Mouse (Mus musculus): ENCODE results near the gene Abhd16b. TPM values are rescaled to one million over a fixed set of nuclear protein-coding genes. Genes with fewer than 3 reads are reported as not detected.
"Not testable (repeated sequence)": the region's sequence is repeated elsewhere in the genome, so short reads cannot be mapped to it uniquely, and the experiment has no call there.

The Abhd16b gene
- polyA plus RNA-seq, 1 experiment from 2014 or later, result 0.20 TPM

- Histone ChIP-seq H3K4me1 (ENCODE audit: insufficient read depth, low read length) (peaks cover 51% of the 10 kb centered on the region), H3K27me3 (ENCODE audit: insufficient read depth, low read length) (no peaks in the 10 kb centered on the region), H3K36me3 (ENCODE audit: insufficient read depth, low read length) (no peaks in the 10 kb centered on the region), H3K4me2 (replicated peaks; ENCODE audit: low read depth, low read length) (no peak overlapping the region), H3K9me3 (ENCODE audit: low read length) (no peaks in the 10 kb centered on the region), H3K9ac (replicated peaks; ENCODE audit: low read length) (no peak overlapping the region; the same call in 1 of the 2 replicates), H3K4me3 (ENCODE audit: low read length) (no peak overlapping the region), H3K27ac (ENCODE audit: low read length) (peak overlapping the region; percentile 63)
- WGBS, result 86% methylated on average over 6 of the region's 6 CpGs
- no peak for ATAC-seq (ENCODE audit: low FRiP score, low TSS enrichment)
Observed at GRCm38 (mm10) chr2:181484456-181485233, 8.4 kb upstream of the Abhd16b start.

- WGBS, result 8% methylated on average over 1 of the region's 1 CpGs
Observed at GRCm38 (mm10) chr2:181485741-181486140, 7.3 kb upstream of the Abhd16b start.

GRCm38 (mm10) chr2:181487338-181488277 lies 5.4 kb upstream of the Abhd16b start:
- Histone ChIP-seq H3K9me3 (ENCODE audit: low read length) (no peaks in the 10 kb centered on the region), H3K4me1 (ENCODE audit: insufficient read depth, low read length) (peaks cover 51% of the 10 kb centered on the region), H3K9ac (replicated peaks; ENCODE audit: low read length) (peak overlapping the region; percentile 23; the same call in 1 of the 2 replicates), H3K27me3 (ENCODE audit: insufficient read depth, low read length) (no peaks in the 10 kb centered on the region), H3K4me2 (replicated peaks; ENCODE audit: low read depth, low read length) (peak overlapping the region; percentile 35), H3K27ac (ENCODE audit: low read length) (peak overlapping the region; percentile 95), H3K36me3 (ENCODE audit: insufficient read depth, low read length) (no peaks in the 10 kb centered on the region), H3K4me3 (ENCODE audit: low read length) (0 out of 2 replicates have a peak overlapping the region, but pooled peaks have one; percentile 7)
- peak; percentile 97 for ATAC-seq (ENCODE audit: low FRiP score, low TSS enrichment)
- 10% methylated on average over 5 of the region's 5 CpGs for WGBS

More at GRCm38 (mm10) chr2:181485741-181486140, 7.3 kb upstream of the Abhd16b start:
- Histone ChIP-seq H3K27me3 (ENCODE audit: insufficient read depth, low read length) (no peaks in the 10 kb centered on the region), H3K9me3 (ENCODE audit: low read length) (no peaks in the 10 kb centered on the region), H3K4me1 (ENCODE audit: insufficient read depth, low read length) (peaks cover 51% of the 10 kb centered on the region), H3K4me2 (replicated peaks; ENCODE audit: low read depth, low read length) (no peak overlapping the region), H3K9ac (replicated peaks; ENCODE audit: low read length) (no peak overlapping the region; the same call in 1 of the 2 replicates), H3K27ac (ENCODE audit: low read length) (peak overlapping the region; percentile 95), H3K4me3 (ENCODE audit: low read length) (no peak overlapping the region), H3K36me3 (ENCODE audit: insufficient read depth, low read length) (no peaks in the 10 kb centered on the region)
- no peak for ATAC-seq (ENCODE audit: low FRiP score, low TSS enrichment)

- no peak overlapping the region for H3K9ac ChIP-seq (replicated peaks; ENCODE audit: low read length)
- no peak overlapping the region for H3K4me2 ChIP-seq (replicated peaks; ENCODE audit: low read depth, low read length)
- 25% methylated on average over 7 of the region's 7 CpGs for WGBS
- H3K4me1 ChIP-seq (ENCODE audit: insufficient read depth, low read length), result peaks cover 24% of the 10 kb centered on the region
- no peaks in the 10 kb centered on the region for H3K9me3 ChIP-seq (ENCODE audit: low read length)
- ATAC-seq (ENCODE audit: low FRiP score, low TSS enrichment), result no peak
- H3K36me3 ChIP-seq (ENCODE audit: insufficient read depth, low read length), result no peaks in the 10 kb centered on the region
- H3K27ac ChIP-seq (ENCODE audit: low read length), result no peak overlapping the region
- H3K27me3 ChIP-seq (ENCODE audit: insufficient read depth, low read length), result no peaks in the 10 kb centered on the region
- no peak overlapping the region for H3K4me3 ChIP-seq (ENCODE audit: low read length)
Observed at GRCm38 (mm10) chr2:181491432-181492205, 1.4 kb upstream of the Abhd16b start.

- 38% methylated on average over 3 of the region's 3 CpGs for WGBS
- ATAC-seq (ENCODE audit: low FRiP score, low TSS enrichment), result no peak
Observed at GRCm38 (mm10) chr2:181492206-181492605, 800 bp upstream of the Abhd16b start.

GRCm38 (mm10) chr2:181494266-181494945 lies 1.4 kb downstream of the Abhd16b start:
- Histone ChIP-seq H3K36me3 (ENCODE audit: insufficient read depth, low read length) (no peaks in the 10 kb centered on the region), H3K9me3 (ENCODE audit: low read length) (no peaks in the 10 kb centered on the region), H3K4me3 (ENCODE audit: low read length) (no peak overlapping the region), H3K4me1 (ENCODE audit: insufficient read depth, low read length) (peaks cover 11% of the 10 kb centered on the region), H3K9ac (replicated peaks; ENCODE audit: low read length) (no peak overlapping the region), H3K27ac (ENCODE audit: low read length) (no peak overlapping the region), H3K4me2 (replicated peaks; ENCODE audit: low read depth, low read length) (no peak overlapping the region), H3K27me3 (ENCODE audit: insufficient read depth, low read length) (no peaks in the 10 kb centered on the region)
- 83% methylated on average over 26 of the region's 26 CpGs for WGBS
- no peak for ATAC-seq (ENCODE audit: low FRiP score, low TSS enrichment)

More at GRCm38 (mm10) chr2:181492206-181492605, 800 bp upstream of the Abhd16b start:
- Histone ChIP-seq H3K36me3 (ENCODE audit: insufficient read depth, low read length) (no peaks in the 10 kb centered on the region), H3K9ac (replicated peaks; ENCODE audit: low read length) (no peak overlapping the region), H3K9me3 (ENCODE audit: low read length) (no peaks in the 10 kb centered on the region), H3K4me3 (ENCODE audit: low read length) (no peak overlapping the region), H3K27ac (ENCODE audit: low read length) (no peak overlapping the region), H3K4me1 (ENCODE audit: insufficient read depth, low read length) (peaks cover 18% of the 10 kb centered on the region), H3K27me3 (ENCODE audit: insufficient read depth, low read length) (no peaks in the 10 kb centered on the region), H3K4me2 (replicated peaks; ENCODE audit: low read depth, low read length) (no peak overlapping the region)

GRCm38 (mm10) chr2:181495845-181496244 lies 2.8 kb downstream of the Abhd16b start:
- peaks cover 11% of the 10 kb centered on the region for H3K4me1 ChIP-seq (ENCODE audit: insufficient read depth, low read length)

GRCm38 (mm10) chr2:181496281-181496680 lies 3.3 kb downstream of the Abhd16b start:
- Histone ChIP-seq H3K9me3 (ENCODE audit: low read length) (no peaks in the 10 kb centered on the region), H3K27ac (ENCODE audit: low read length) (peak overlapping the region; percentile 91), H3K36me3 (ENCODE audit: insufficient read depth, low read length) (peaks cover 4% of the 10 kb centered on the region; the same call in 1 of the 2 replicates), H3K4me3 (ENCODE audit: low read length) (peak overlapping the region; percentile 89), H3K4me1 (ENCODE audit: insufficient read depth, low read length) (peaks cover 11% of the 10 kb centered on the region), H3K4me2 (replicated peaks; ENCODE audit: low read depth, low read length) (peak overlapping the region; percentile 60), H3K9ac (replicated peaks; ENCODE audit: low read length) (peak overlapping the region; percentile 90), H3K27me3 (ENCODE audit: insufficient read depth, low read length) (no peaks in the 10 kb centered on the region)
- peak; percentile 77 for ATAC-seq (ENCODE audit: low FRiP score, low TSS enrichment)
- 10% methylated on average over 8 of the region's 8 CpGs for WGBS

More at GRCm38 (mm10) chr2:181495845-181496244, 2.8 kb downstream of the Abhd16b start:
- H3K27me3 ChIP-seq (ENCODE audit: insufficient read depth, low read length); H3K9me3 ChIP-seq (ENCODE audit: low read length); H3K9ac ChIP-seq (replicated peaks; ENCODE audit: low read length); ATAC-seq (ENCODE audit: low FRiP score, low TSS enrichment); H3K4me2 ChIP-seq (replicated peaks; ENCODE audit: low read depth, low read length); H3K27ac ChIP-seq (ENCODE audit: low read length); H3K36me3 ChIP-seq (ENCODE audit: insufficient read depth, low read length): not testable (repeated sequence)
- WGBS, result 54% methylated on average over 8 of the region's 8 CpGs
- H3K4me3 ChIP-seq (ENCODE audit: low read length), result peak overlapping the region; percentile 89; the same call in 1 of the 2 replicates
